Mouse (Mus musculus) embryo, embryonic 9.5 days (tissue): ENCODE measurements around the gene Plcb1.

ENCODE experiments used
- DNase-seq: peaks from one replicate; pipeline ENCODE4 v3.0.0-alpha.2; 2017; ENCODE audit errors: extremely low spot score

The Plcb1 gene

GRCm38 (mm10) chr2:135404095-135404494 lies 618.2 kb downstream of the Plcb1 start:
- DNase-seq, result no peak

GRCm38 (mm10) chr2:135409418-135410097 lies 623.7 kb downstream of the Plcb1 start:
- no peak for DNase-seq

- no peak for DNase-seq
These were observed 625.8 kb downstream of the Plcb1 start for GRCm38 (mm10) chr2:135411675-135412074.

- no peak for DNase-seq
These were observed 629.3 kb downstream of the Plcb1 start for GRCm38 (mm10) chr2:135415137-135415536.

GRCm38 (mm10) chr2:135419301-135419700 lies 633.4 kb downstream of the Plcb1 start:
- DNase-seq, result no peak

- DNase-seq, result no peak
These were observed 649.2 kb downstream of the Plcb1 start for GRCm38 (mm10) chr2:135434947-135435515.

- no peak for DNase-seq
These were observed 653.2 kb downstream of the Plcb1 start for GRCm38 (mm10) chr2:135439034-135439433.

- peak; percentile 66 for DNase-seq
These were observed 654.0 kb downstream of the Plcb1 start for GRCm38 (mm10) chr2:135439546-135440517.

GRCm38 (mm10) chr2:135453581-135453980 lies 667.7 kb downstream of the Plcb1 start:
- no peak for DNase-seq

- DNase-seq, result no peak
These were observed 668.1 kb downstream of the Plcb1 start for GRCm38 (mm10) chr2:135454015-135454414.

GRCm38 (mm10) chr2:135454455-135454854 lies 668.6 kb downstream of the Plcb1 start:
- no peak for DNase-seq

- DNase-seq, result no peak
These were observed 682.0 kb downstream of the Plcb1 start for GRCm38 (mm10) chr2:135467895-135468294.

GRCm38 (mm10) chr2:135474107-135474506 lies 688.2 kb downstream of the Plcb1 start:
- no peak for DNase-seq

GRCm38 (mm10) chr2:135485248-135485647 lies 699.4 kb downstream of the Plcb1 start:
- DNase-seq, result no peak

- DNase-seq, result no peak
These were observed 702.4 kb downstream of the Plcb1 start for GRCm38 (mm10) chr2:135488277-135488676.

- DNase-seq, result no peak
These were observed 703.3 kb downstream of the Plcb1 start for GRCm38 (mm10) chr2:135489127-135489526.

GRCm38 (mm10) chr2:135492777-135493176 lies 706.9 kb downstream of the Plcb1 start:
- no peak for DNase-seq

GRCm38 (mm10) chr2:135496553-135496952 lies 710.7 kb downstream of the Plcb1 start:
- no peak for DNase-seq

- no peak for DNase-seq
These were observed 711.4 kb downstream of the Plcb1 start for GRCm38 (mm10) chr2:135497251-135497650.

- no peak for DNase-seq
These were observed 715.0 kb downstream of the Plcb1 start for GRCm38 (mm10) chr2:135500872-135501271.

GRCm38 (mm10) chr2:135503328-135503997 lies 717.6 kb downstream of the Plcb1 start:
- DNase-seq, result no peak

GRCm38 (mm10) chr2:135503998-135504354 lies 718.1 kb downstream of the Plcb1 start:
- DNase-seq, result no peak
